Mouse (Mus musculus): ENCODE results near the gene Sox6.

- TF ChIP-seq CTCF (conservative IDR thresholded peaks at IDR 0.05; ENCODE audit: low read length) (no peak), NANOG (IDR thresholded peaks at IDR 0.05; ENCODE audit: borderline replicate concordance, low read length) (no peak), POU5F1 (IDR thresholded peaks at IDR 0.05; ENCODE audit: borderline replicate concordance, low read length) (no peak)
Observed at GRCm38 (mm10) chr7:115726776-115727175, 311.8 kb downstream of the Sox6 start.
